Mouse (Mus musculus) lung, postnatal 0 days (tissue): ENCODE results near the gene Nt5c. TPM values are rescaled to one million over a fixed set of nuclear protein-coding genes. Genes with fewer than 3 reads are reported as not detected.

Experiments used
- ATAC-seq: fragments of 200-750 bp; cut with Nextera tagmentation; 2 replicates; pipeline ENCODE4 v1.8.0; 2017; ENCODE audit warnings: moderate library complexity
- DNase-seq: peaks from one replicate; pipeline ENCODE4 v3.0.0-alpha.2; 2016; ENCODE audit warnings: low spot score
- H3K27ac ChIP-seq: fragments of 300-500 bp; sonication (generic); 2 replicates; pipeline ENCODE4 v1.5.1; 2014; ENCODE audit warnings: antibody characterized with exemption, mild to moderate bottlenecking, low read length, mixed read lengths
- H3K27me3 ChIP-seq: fragments of 300-500 bp; sonication (generic); replicated peaks from 2 replicates; pipeline ENCODE4 v1.6.1; 2014; ENCODE audit warnings: low read length, mixed read lengths; ENCODE audit not compliant: insufficient read depth
- H3K36me3 ChIP-seq: fragments of 300-500 bp; sonication (generic); 2 replicates; pipeline ENCODE4 v1.6.1; 2014; ENCODE audit warnings: low read length, mixed read lengths; ENCODE audit not compliant: insufficient read depth
- H3K4me1 ChIP-seq: fragments of 300-500 bp; sonication (generic); 2 replicates; pipeline ENCODE4 v1.6.1; 2014; ENCODE audit warnings: antibody characterized with exemption, low read depth, low read length, mixed read lengths; ENCODE audit not compliant: insufficient read depth
- H3K4me2 ChIP-seq: fragments of 300-500 bp; sonication (generic); replicated peaks from 2 replicates; pipeline ENCODE4 v1.6.1; 2014; ENCODE audit warnings: low read depth, mild to moderate bottlenecking, low read length, moderate library complexity, mixed read lengths
- H3K4me3 ChIP-seq: fragments of 300-500 bp; sonication (generic); 2 replicates; pipeline ENCODE4 v1.5.1; 2014; ENCODE audit warnings: low read depth, low read length
- H3K9ac ChIP-seq: fragments of 300-500 bp; sonication (generic); replicated peaks from 2 replicates; pipeline ENCODE4 v1.6.1; 2014; ENCODE audit warnings: low read depth, mild to moderate bottlenecking
- H3K9me3 ChIP-seq: fragments of 300-500 bp; sonication (generic); 2 replicates; pipeline ENCODE4 v1.6.1; 2016; ENCODE audit warnings: low read length, mixed read lengths
- CTCF ChIP-seq: IDR thresholded peaks from 2 replicates; pipeline ENCODE4 v1.5.1; 2016; ENCODE audit warnings: antibody characterized with exemption, mild to moderate bottlenecking
- EP300 ChIP-seq: IDR thresholded peaks from 2 replicates; pipeline ENCODE4 v1.6.1; 2016; ENCODE audit warnings: antibody characterized with exemption, mild to moderate bottlenecking, control low read depth
- WGBS: fragments of 180-500 bp; shearing (Covaris S2); extraction: QIAGEN DNeasy Blood & Tissue Kit; methylation state at CpG from one replicate; pipeline ENCODE4 v1.1.7; 2014; 5-methylcytosine and 5-hydroxymethylcytosine counted together
- polyA plus RNA-seq: library from polyadenylated mRNA; unstranded; fragments of >200 nt; fragmentation: Nextera tagmentation; extraction: Ambion mirVana; gene quantifications from 2 replicates; pipeline ENCODE4 v1.2.1, GENCODE M21; 2015

The Nt5c gene
- polyA plus RNA-seq, 1 experiment from 2014 or later: 109 TPM

GRCm38 (mm10) chr11:115518693-115519092 lies 27.0 kb upstream of the Nt5c start:
- no peak for ATAC-seq
- 68% methylated on average over 9 of the region's 9 CpGs for WGBS
- DNase-seq: no peak
- H3K27ac ChIP-seq: no peak overlapping the region
- no peaks in the 10 kb centered on the region for H3K27me3 ChIP-seq
- no peak overlapping the region for H3K9ac ChIP-seq
- no peak overlapping the region for H3K4me2 ChIP-seq
- H3K9me3 ChIP-seq: no peaks in the 10 kb centered on the region
- TF ChIP-seq CTCF (no peak), EP300 (no peak)
- peaks cover 4% of the 10 kb centered on the region for H3K36me3 ChIP-seq
- no peak overlapping the region for H3K4me3 ChIP-seq
- no peaks in the 10 kb centered on the region for H3K4me1 ChIP-seq

DNA sequence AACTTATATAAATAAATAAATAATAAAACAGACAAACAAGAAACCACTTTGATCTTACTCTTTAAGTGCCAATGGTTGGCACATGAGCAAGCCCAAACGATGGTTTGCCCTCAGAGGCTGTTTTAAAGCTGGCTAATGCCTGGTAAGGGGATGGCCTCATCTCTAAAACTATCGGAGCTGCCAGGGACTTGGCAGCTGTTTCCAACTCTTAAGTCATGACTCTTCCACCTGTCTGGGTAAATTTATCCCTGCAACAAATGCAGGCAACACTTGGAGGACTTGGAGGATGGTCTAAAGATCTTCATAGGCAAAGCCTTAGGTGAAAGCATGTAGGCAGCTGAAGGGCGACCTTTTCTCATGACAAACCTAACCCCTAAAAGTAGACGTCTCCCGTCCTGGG lies 25.3 kb upstream of the Nt5c start:
- no peaks in the 10 kb centered on the region for H3K9me3 ChIP-seq
- 79% methylated on average over 5 of the region's 5 CpGs for WGBS
- H3K36me3 ChIP-seq: peaks cover 4% of the 10 kb centered on the region; the same call in 1 of the 2 replicates
- no peak overlapping the region for H3K4me3 ChIP-seq
- no peak for DNase-seq
- H3K4me1 ChIP-seq: peaks cover 14% of the 10 kb centered on the region
- no peak overlapping the region for H3K27ac ChIP-seq
- no peak overlapping the region for H3K4me2 ChIP-seq
- no peak for ATAC-seq
- no peaks in the 10 kb centered on the region for H3K27me3 ChIP-seq
- TF ChIP-seq EP300 (no peak), CTCF (no peak)
- H3K9ac ChIP-seq: no peak overlapping the region

DNA sequence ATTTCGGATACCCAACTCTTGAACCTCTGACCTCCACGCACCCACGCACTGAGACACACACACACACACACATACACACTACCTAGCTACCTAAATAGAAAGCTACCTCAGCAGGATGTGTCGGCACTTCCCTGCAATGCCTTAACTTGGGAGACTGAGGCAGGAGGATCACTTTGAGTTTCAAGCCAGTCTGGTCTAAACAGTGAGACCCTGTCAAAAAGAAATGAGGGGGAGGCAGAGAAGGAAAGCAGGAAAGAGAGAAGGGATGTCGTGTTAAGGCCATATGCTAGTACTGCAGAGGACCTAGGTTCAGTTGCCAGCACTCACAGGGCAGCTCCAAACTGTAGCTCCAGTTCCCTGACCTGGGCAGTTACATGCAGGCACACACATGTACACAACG lies 23.4 kb upstream of the Nt5c start:
- ATAC-seq (no peak), DNase-seq (no peak)
- Histone ChIP-seq H3K27me3 (no peaks in the 10 kb centered on the region), H3K4me2 (no peak overlapping the region), H3K36me3 (no peaks in the 10 kb centered on the region), H3K4me3 (no peak overlapping the region), H3K27ac (no peak overlapping the region), H3K9ac (no peak overlapping the region), H3K9me3 (no peaks in the 10 kb centered on the region), H3K4me1 (peaks cover 18% of the 10 kb centered on the region)
- no peak for TF ChIP-seq CTCF
- TF ChIP-seq EP300: no peak
- 57% methylated on average over 6 of the region's 6 CpGs for WGBS

GRCm38 (mm10) chr11:115514238-115514663 lies 22.6 kb upstream of the Nt5c start, which contains the start of gene Jpt1:
TSS of gene Jpt1 (minus strand) at chr11:115514387.
- TF ChIP-seq EP300 (peak; percentile 74), CTCF (no peak; the same call in 1 of the 2 replicates)
- under 1% methylated on average over 24 of the region's 24 CpGs for WGBS
- Histone ChIP-seq H3K9ac (peak within 1 kb of the TSS; percentile 82), H3K27ac (peak within 1 kb of the TSS; percentile 88), H3K9me3 (no peaks in the 10 kb centered on the region), H3K4me3 (peak within 1 kb of the TSS; percentile 90), H3K27me3 (no peaks in the 10 kb centered on the region), H3K36me3 (no peaks in the 10 kb centered on the region), H3K4me2 (peak within 1 kb of the TSS; percentile 96), H3K4me1 (peaks cover 18% of the 10 kb centered on the region)
- ATAC-seq (peak; percentile 98), DNase-seq (peak; percentile 99)

GRCm38 (mm10) chr11:115513271-115514237 lies 21.9 kb upstream of the Nt5c start:
- Histone ChIP-seq H3K9me3 (no peaks in the 10 kb centered on the region), H3K27ac (peak overlapping the region; percentile 88), H3K36me3 (no peaks in the 10 kb centered on the region), H3K9ac (peak overlapping the region; percentile 82), H3K4me2 (peak overlapping the region; percentile 96), H3K4me3 (peak overlapping the region; percentile 90), H3K4me1 (peaks cover 18% of the 10 kb centered on the region), H3K27me3 (no peaks in the 10 kb centered on the region)
- 0% methylated on average over 57 of the region's 57 CpGs for WGBS
- DNase-seq (peak; percentile 51), ATAC-seq (peak; percentile 63)
- TF ChIP-seq EP300: no peak
- no peak for TF ChIP-seq CTCF

DNA sequence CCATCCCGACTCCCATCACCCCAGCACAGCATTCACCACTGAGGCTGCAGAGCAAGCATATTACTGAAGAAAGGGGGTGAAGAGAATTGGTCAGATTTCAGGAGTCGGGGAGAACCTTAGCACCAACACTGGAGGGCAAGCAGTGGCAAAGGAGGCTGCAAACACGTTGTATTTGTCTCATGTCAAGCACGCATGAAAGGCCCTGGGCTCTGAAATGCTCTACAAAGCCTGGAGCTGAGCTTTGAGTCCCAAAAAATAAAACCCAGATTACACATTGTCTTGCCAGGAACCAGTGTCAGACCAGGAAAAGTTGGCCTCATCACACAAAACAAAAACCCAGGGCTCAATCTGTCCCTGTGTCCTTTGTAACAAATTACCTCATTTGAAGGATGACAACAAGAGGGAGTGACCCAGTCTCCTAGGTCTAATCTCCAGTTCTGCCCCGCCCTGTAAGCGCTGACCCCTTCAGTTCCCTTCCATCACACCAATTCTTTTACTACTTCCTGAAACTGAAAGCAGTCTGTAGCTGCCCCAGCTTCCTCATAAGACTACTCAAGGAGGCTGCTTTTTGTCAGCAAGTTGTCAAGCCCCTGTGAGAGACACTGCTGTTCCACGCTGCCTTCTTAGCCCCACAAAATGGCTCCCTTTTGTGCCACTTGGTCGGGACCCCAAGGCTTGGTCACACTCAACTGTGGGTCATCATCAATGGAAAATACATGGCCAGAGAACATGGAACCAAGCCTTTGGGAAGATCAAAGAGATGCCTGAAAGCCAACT lies 20.9 kb upstream of the Nt5c start:
- DNase-seq (peak; percentile 86), ATAC-seq (peak; percentile 34)
- TF ChIP-seq CTCF: no peak
- no peak for TF ChIP-seq EP300
- Histone ChIP-seq H3K4me3 (peak overlapping the region; percentile 90), H3K9me3 (no peaks in the 10 kb centered on the region), H3K27me3 (no peaks in the 10 kb centered on the region), H3K36me3 (no peaks in the 10 kb centered on the region), H3K9ac (peak overlapping the region; percentile 82; the same call in 1 of the 2 replicates), H3K27ac (peak overlapping the region; percentile 88), H3K4me2 (peak overlapping the region; percentile 96), H3K4me1 (peaks cover 18% of the 10 kb centered on the region)
- 17% methylated on average over 8 of the region's 8 CpGs for WGBS
